Mouse (Mus musculus): ENCODE measurements at regions not wholly inside any gene's neighbourhood (a gene's known extent, or its start where the extent isn't known, plus 50 kb on each side); places are given as distances from the start of the nearest gene placed in this dataset.

- H3K4me3 ChIP-seq (ENCODE audit: low read depth, low read length): no peak overlapping the region
- DNase-seq (ENCODE audit: low spot score) (no peak), ATAC-seq (ENCODE audit: low FRiP score) (no peak)
- TF ChIP-seq CTCF (IDR thresholded peaks at IDR 0.05): no peak
- H3K4me2 ChIP-seq (ENCODE audit: low read depth, low read length, poor library complexity, severe bottlenecking): no peak overlapping the region
- no peaks in the 10 kb centered on the region for H3K36me3 ChIP-seq (ENCODE audit: insufficient read depth, low read length)
- H3K27me3 ChIP-seq (ENCODE audit: insufficient read depth, low read length): no peaks in the 10 kb centered on the region
- H3K27ac ChIP-seq (ENCODE audit: low read depth, low read length): no peak overlapping the region
- no peak overlapping the region for H3K9ac ChIP-seq (replicated peaks; ENCODE audit: low read length, poor library complexity, severe bottlenecking)
- H3K4me1 ChIP-seq (ENCODE audit: insufficient read depth, low read length): no peaks in the 10 kb centered on the region
- no peaks in the 10 kb centered on the region for H3K9me3 ChIP-seq (ENCODE audit: low read length)
Observed at GRCm38 (mm10) chr13:26594313-26594712, 175.7 kb downstream of the Hdgfl1 start.

GRCm38 (mm10) chr13:26593750-26594149 is 176.2 kb downstream of the Hdgfl1 start:
- 85% methylated on average over 1 of the region's 1 CpGs for WGBS
- Histone ChIP-seq H3K9ac (replicated peaks; ENCODE audit: low read length, poor library complexity, severe bottlenecking) (no peak overlapping the region), H3K4me3 (ENCODE audit: low read depth, low read length) (no peak overlapping the region), H3K4me2 (ENCODE audit: low read depth, low read length, poor library complexity, severe bottlenecking) (no peak overlapping the region), H3K27me3 (ENCODE audit: insufficient read depth, low read length) (no peaks in the 10 kb centered on the region), H3K9me3 (ENCODE audit: low read length) (no peaks in the 10 kb centered on the region), H3K36me3 (ENCODE audit: insufficient read depth, low read length) (no peaks in the 10 kb centered on the region), H3K4me1 (ENCODE audit: insufficient read depth, low read length) (no peaks in the 10 kb centered on the region), H3K27ac (ENCODE audit: low read depth, low read length) (no peak overlapping the region)
- TF ChIP-seq CTCF (IDR thresholded peaks at IDR 0.05): no peak
- ATAC-seq (ENCODE audit: low FRiP score): no peak
- no peak for DNase-seq (ENCODE audit: low spot score)

GRCm38 (mm10) chr13:26575890-26576543 is 193.9 kb downstream of the Hdgfl1 start:
- ATAC-seq (ENCODE audit: low FRiP score) (peak; percentile 72; the same call in 1 of the 2 replicates), DNase-seq (ENCODE audit: low spot score) (peak; percentile 74)
- Histone ChIP-seq H3K4me3 (ENCODE audit: low read depth, low read length) (no peak overlapping the region), H3K4me2 (ENCODE audit: low read depth, low read length, poor library complexity, severe bottlenecking) (no peak overlapping the region), H3K27me3 (ENCODE audit: insufficient read depth, low read length) (no peaks in the 10 kb centered on the region), H3K36me3 (ENCODE audit: insufficient read depth, low read length) (no peaks in the 10 kb centered on the region), H3K9me3 (ENCODE audit: low read length) (no peaks in the 10 kb centered on the region), H3K27ac (ENCODE audit: low read depth, low read length) (no peak overlapping the region), H3K4me1 (ENCODE audit: insufficient read depth, low read length) (no peaks in the 10 kb centered on the region), H3K9ac (replicated peaks; ENCODE audit: low read length, poor library complexity, severe bottlenecking) (no peak overlapping the region)
- WGBS: 54% methylated on average over 2 of the region's 2 CpGs
- no peak for TF ChIP-seq CTCF (IDR thresholded peaks at IDR 0.05)

GRCm38 (mm10) chr13:26569422-26569821 is 200.5 kb downstream of the Hdgfl1 start:
- peak; percentile 49 for DNase-seq (ENCODE audit: low spot score)
- no peaks in the 10 kb centered on the region for H3K36me3 ChIP-seq (ENCODE audit: insufficient read depth, low read length)
- no peaks in the 10 kb centered on the region for H3K27me3 ChIP-seq (ENCODE audit: insufficient read depth, low read length)
- H3K27ac ChIP-seq (ENCODE audit: low read depth, low read length): no peak overlapping the region
- ATAC-seq (ENCODE audit: low FRiP score): no peak
- no peak overlapping the region for H3K9ac ChIP-seq (replicated peaks; ENCODE audit: low read length, poor library complexity, severe bottlenecking)
- H3K4me3 ChIP-seq (ENCODE audit: low read depth, low read length): no peak overlapping the region
- no peaks in the 10 kb centered on the region for H3K9me3 ChIP-seq (ENCODE audit: low read length)
- 10% methylated on average over 4 of the region's 4 CpGs for WGBS
- TF ChIP-seq CTCF (IDR thresholded peaks at IDR 0.05): no peak
- peaks cover 4% of the 10 kb centered on the region; the same call in 1 of the 2 replicates for H3K4me1 ChIP-seq (ENCODE audit: insufficient read depth, low read length)
- no peak overlapping the region for H3K4me2 ChIP-seq (ENCODE audit: low read depth, low read length, poor library complexity, severe bottlenecking)

GRCm38 (mm10) chr13:26564941-26565862 is 204.8 kb downstream of the Hdgfl1 start:
- Histone ChIP-seq H3K4me3 (ENCODE audit: low read depth, low read length) (no peak overlapping the region), H3K4me2 (ENCODE audit: low read depth, low read length, poor library complexity, severe bottlenecking) (no peak overlapping the region), H3K36me3 (ENCODE audit: insufficient read depth, low read length) (no peaks in the 10 kb centered on the region), H3K27me3 (ENCODE audit: insufficient read depth, low read length) (no peaks in the 10 kb centered on the region), H3K4me1 (ENCODE audit: insufficient read depth, low read length) (peaks cover 4% of the 10 kb centered on the region; the same call in 1 of the 2 replicates), H3K9ac (replicated peaks; ENCODE audit: low read length, poor library complexity, severe bottlenecking) (no peak overlapping the region), H3K9me3 (ENCODE audit: low read length) (no peaks in the 10 kb centered on the region), H3K27ac (ENCODE audit: low read depth, low read length) (no peak overlapping the region)
- WGBS: 88% methylated on average over 7 of the region's 7 CpGs
- TF ChIP-seq CTCF (IDR thresholded peaks at IDR 0.05): no peak
- DNase-seq (ENCODE audit: low spot score): no peak
- no peak for ATAC-seq (ENCODE audit: low FRiP score)

GRCm38 (mm10) chr13:26558366-26558765 is 211.6 kb downstream of the Hdgfl1 start:
- peak; percentile 74 for TF ChIP-seq CTCF (IDR thresholded peaks at IDR 0.05)
- DNase-seq (ENCODE audit: low spot score): peak; percentile 63
- no peaks in the 10 kb centered on the region for H3K4me1 ChIP-seq (ENCODE audit: insufficient read depth, low read length)
- WGBS: 25% methylated on average over 1 of the region's 1 CpGs
- no peak overlapping the region for H3K4me3 ChIP-seq (ENCODE audit: low read depth, low read length)
- H3K27me3 ChIP-seq (ENCODE audit: insufficient read depth, low read length): no peaks in the 10 kb centered on the region
- no peak overlapping the region for H3K27ac ChIP-seq (ENCODE audit: low read depth, low read length)
- no peaks in the 10 kb centered on the region for H3K36me3 ChIP-seq (ENCODE audit: insufficient read depth, low read length)
- H3K4me2 ChIP-seq (ENCODE audit: low read depth, low read length, poor library complexity, severe bottlenecking): no peak overlapping the region
- no peak overlapping the region for H3K9ac ChIP-seq (replicated peaks; ENCODE audit: low read length, poor library complexity, severe bottlenecking)
- H3K9me3 ChIP-seq (ENCODE audit: low read length): no peaks in the 10 kb centered on the region
- ATAC-seq (ENCODE audit: low FRiP score): no peak

Measured in midbrain, postnatal 0 days (tissue).